Mouse (Mus musculus) kidney, adult 2 months (tissue): ENCODE results near the gene Pfn1.

ENCODE experiments used
- CTCF ChIP-seq: fragments of 200-500 bp; conservative IDR thresholded peaks from 2 replicates; pipeline ENCODE4 v1.5.1; 2011; ENCODE audit warnings: low read depth, mild to moderate bottlenecking, control low read depth, low read length, moderate library complexity, mixed read lengths; ENCODE audit not compliant: insufficient read depth, insufficient read length
- POLR2A ChIP-seq: fragments of 200-500 bp; IDR thresholded peaks from one replicate; pipeline ENCODE4 v1.6.1; 2011; ENCODE audit warnings: low read depth, low read length, control low read depth

DNA sequence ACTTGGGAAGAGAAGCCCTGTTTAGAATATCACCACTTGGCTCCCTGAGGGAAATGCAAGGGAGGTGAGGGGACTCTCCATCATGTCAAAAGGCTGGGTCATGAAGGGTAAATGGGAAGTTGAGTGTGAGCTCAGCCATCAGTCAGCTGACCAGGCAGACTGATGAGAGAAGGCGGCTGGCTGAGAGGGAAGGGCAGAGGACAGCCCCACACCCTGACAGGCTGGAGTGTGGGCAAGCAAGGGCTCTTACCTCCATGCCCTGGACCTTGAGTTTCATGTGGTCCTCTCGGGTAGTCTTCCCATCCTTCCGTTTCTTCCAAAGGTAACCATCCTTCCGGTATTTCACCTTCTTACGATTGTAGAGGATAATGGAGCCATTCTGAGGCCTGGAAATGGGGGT, 29.2 kb upstream of the Pfn1 start:
- no peak for TF ChIP-seq POLR2A
- TF ChIP-seq CTCF: no peak
